Mouse (Mus musculus): ENCODE results near the gene Ncs1.

DNA sequence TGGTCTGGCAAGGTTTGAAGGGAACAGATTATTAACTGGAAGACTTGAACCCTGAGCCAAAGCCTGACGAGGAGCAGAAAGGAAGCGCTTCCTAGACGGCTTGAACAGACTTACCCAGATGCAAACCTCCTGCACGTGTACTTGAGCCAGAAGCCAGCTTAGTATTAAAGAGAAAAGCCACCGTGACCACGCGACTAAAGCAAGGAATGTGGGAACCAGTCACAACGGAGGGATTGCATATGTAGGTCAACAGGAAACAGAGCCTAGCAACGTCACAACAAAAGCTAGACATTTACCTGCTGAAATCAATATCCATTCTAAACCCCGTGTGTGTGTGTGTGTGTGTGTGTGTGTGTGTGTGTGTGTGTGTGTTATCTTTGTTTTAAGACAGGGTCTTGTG, 81.6 kb downstream of the Ncs1 start:
- TF ChIP-seq TAL1 (conservative IDR thresholded peaks at IDR 0.05; ENCODE audit: low read depth, low read length) (no peak), GATA1 (IDR thresholded peaks at IDR 0.05; ENCODE audit: borderline replicate concordance, low read length) (no peak), CTCF (IDR thresholded peaks at IDR 0.05; ENCODE audit: low read depth, low read length) (no peak), POLR2AphosphoS5 (IDR thresholded peaks at IDR 0.05; ENCODE audit: insufficient replicate concordance, low read depth, low read length) (no peak)
